Mouse (Mus musculus): Measurements from ENCODE around the gene Asb18. TPM values are rescaled to one million over a fixed set of nuclear protein-coding genes. Genes with fewer than 3 reads are reported as not detected.
A peak's percentile ranks its signal among the peaks of the same experiment; 100 is the strongest.

Gene Asb18
- not detected in 2 replicates for polyA plus RNA-seq (2011; ENCODE audit: insufficient read depth, insufficient read length, low read depth, missing spikeins)

- Histone ChIP-seq H3K9me3 (replicated peaks; ENCODE audit: control insufficient read depth, insufficient read depth, low read length, poor library complexity, severe bottlenecking) (no peaks in the 10 kb centered on the region), H3K4me3 (ENCODE audit: low read depth, low read length) (no peak within 1 kb of the TSS), H3K4me1 (ENCODE audit: control insufficient read depth, insufficient read depth, low read length) (no peaks in the 10 kb centered on the region), H3K27me3 (ENCODE audit: control insufficient read depth, insufficient read depth, low read length, poor library complexity, severe bottlenecking) (no peaks in the 10 kb centered on the region), H3K36me3 (ENCODE audit: control insufficient read depth, insufficient read depth, low read length, poor library complexity, severe bottlenecking) (no peaks in the 10 kb centered on the region), H3K9ac (ENCODE audit: low read depth, poor library complexity, severe bottlenecking) (no peak within 1 kb of the TSS), H3K27ac (ENCODE audit: insufficient read depth, low read length) (no peak within 1 kb of the TSS)
- TF ChIP-seq CTCF (IDR thresholded peaks at IDR 0.05; ENCODE audit: low read depth, low read length): no peak
- no peak for TF ChIP-seq EP300 (IDR thresholded peaks at IDR 0.05; ENCODE audit: insufficient read depth, low read depth, low read length)
- no peak for TF ChIP-seq POLR2A (IDR thresholded peaks at IDR 0.05; ENCODE audit: insufficient read depth, low read length)
Observed at GRCm38 (mm10) chr1:90014446-90014845, at the start of gene Asb18. Gene Asb18, minus strand, starts transcription at chr1:90014666.

GRCm38 (mm10) chr1:90060599-90060998 lies 46.1 kb upstream of the Asb18 start:
- H3K4me1 ChIP-seq (ENCODE audit: control insufficient read depth, insufficient read depth, low read length): no peaks in the 10 kb centered on the region
- H3K9ac ChIP-seq (ENCODE audit: low read depth, poor library complexity, severe bottlenecking): no peak overlapping the region
- no peaks in the 10 kb centered on the region for H3K27me3 ChIP-seq (ENCODE audit: control insufficient read depth, insufficient read depth, low read length, poor library complexity, severe bottlenecking)
- H3K4me3 ChIP-seq (ENCODE audit: low read depth, low read length): no peak overlapping the region
- H3K9me3 ChIP-seq (replicated peaks; ENCODE audit: control insufficient read depth, insufficient read depth, low read length, poor library complexity, severe bottlenecking): peaks cover 5% of the 10 kb centered on the region
- TF ChIP-seq POLR2A (IDR thresholded peaks at IDR 0.05; ENCODE audit: insufficient read depth, low read length): no peak
- peak; percentile 12 for TF ChIP-seq CTCF (IDR thresholded peaks at IDR 0.05; ENCODE audit: low read depth, low read length)
- no peaks in the 10 kb centered on the region for H3K36me3 ChIP-seq (ENCODE audit: control insufficient read depth, insufficient read depth, low read length, poor library complexity, severe bottlenecking)
- no peak overlapping the region for H3K27ac ChIP-seq (ENCODE audit: insufficient read depth, low read length)

- no peaks in the 10 kb centered on the region for H3K36me3 ChIP-seq (ENCODE audit: control insufficient read depth, insufficient read depth, low read length, poor library complexity, severe bottlenecking)
- H3K4me1 ChIP-seq (ENCODE audit: control insufficient read depth, insufficient read depth, low read length): no peaks in the 10 kb centered on the region
- TF ChIP-seq CTCF (IDR thresholded peaks at IDR 0.05; ENCODE audit: low read depth, low read length) (no peak), EP300 (IDR thresholded peaks at IDR 0.05; ENCODE audit: insufficient read depth, low read depth, low read length) (peak; percentile 63; the same call in 1 of the 2 replicates)
- no peak overlapping the region for H3K9ac ChIP-seq (ENCODE audit: low read depth, poor library complexity, severe bottlenecking)
- peaks cover 5% of the 10 kb centered on the region for H3K9me3 ChIP-seq (replicated peaks; ENCODE audit: control insufficient read depth, insufficient read depth, low read length, poor library complexity, severe bottlenecking)
- no peak overlapping the region for H3K4me3 ChIP-seq (ENCODE audit: low read depth, low read length)
- H3K27ac ChIP-seq (ENCODE audit: insufficient read depth, low read length): peak overlapping the region; percentile 47; the same call in 1 of the 2 replicates
- H3K27me3 ChIP-seq (ENCODE audit: control insufficient read depth, insufficient read depth, low read length, poor library complexity, severe bottlenecking): no peaks in the 10 kb centered on the region
Observed at GRCm38 (mm10) chr1:90060054-90060453, 45.6 kb upstream of the Asb18 start.

- Histone ChIP-seq H3K4me1 (ENCODE audit: control insufficient read depth, insufficient read depth, low read length) (no peaks in the 10 kb centered on the region), H3K4me3 (ENCODE audit: low read depth, low read length) (no peak overlapping the region), H3K9me3 (replicated peaks; ENCODE audit: control insufficient read depth, insufficient read depth, low read length, poor library complexity, severe bottlenecking) (peaks cover 5% of the 10 kb centered on the region), H3K27me3 (ENCODE audit: control insufficient read depth, insufficient read depth, low read length, poor library complexity, severe bottlenecking) (no peaks in the 10 kb centered on the region), H3K27ac (ENCODE audit: insufficient read depth, low read length) (no peak overlapping the region), H3K9ac (ENCODE audit: low read depth, poor library complexity, severe bottlenecking) (no peak overlapping the region), H3K36me3 (ENCODE audit: control insufficient read depth, insufficient read depth, low read length, poor library complexity, severe bottlenecking) (no peaks in the 10 kb centered on the region)
- TF ChIP-seq EP300 (IDR thresholded peaks at IDR 0.05; ENCODE audit: insufficient read depth, low read depth, low read length): no peak
- TF ChIP-seq CTCF (IDR thresholded peaks at IDR 0.05; ENCODE audit: low read depth, low read length): no peak
- TF ChIP-seq POLR2A (IDR thresholded peaks at IDR 0.05; ENCODE audit: insufficient read depth, low read length): no peak
Observed at GRCm38 (mm10) chr1:90054991-90055390, 40.5 kb upstream of the Asb18 start.

GRCm38 (mm10) chr1:90051347-90051746 lies 36.9 kb upstream of the Asb18 start:
- Histone ChIP-seq H3K27me3 (ENCODE audit: control insufficient read depth, insufficient read depth, low read length, poor library complexity, severe bottlenecking) (no peaks in the 10 kb centered on the region), H3K9me3 (replicated peaks; ENCODE audit: control insufficient read depth, insufficient read depth, low read length, poor library complexity, severe bottlenecking) (no peaks in the 10 kb centered on the region), H3K4me3 (ENCODE audit: low read depth, low read length) (no peak overlapping the region), H3K36me3 (ENCODE audit: control insufficient read depth, insufficient read depth, low read length, poor library complexity, severe bottlenecking) (no peaks in the 10 kb centered on the region), H3K9ac (ENCODE audit: low read depth, poor library complexity, severe bottlenecking) (no peak overlapping the region), H3K4me1 (ENCODE audit: control insufficient read depth, insufficient read depth, low read length) (no peaks in the 10 kb centered on the region), H3K27ac (ENCODE audit: insufficient read depth, low read length) (no peak overlapping the region)
- no peak for TF ChIP-seq CTCF (IDR thresholded peaks at IDR 0.05; ENCODE audit: low read depth, low read length)
- no peak for TF ChIP-seq EP300 (IDR thresholded peaks at IDR 0.05; ENCODE audit: insufficient read depth, low read depth, low read length)
- no peak for TF ChIP-seq POLR2A (IDR thresholded peaks at IDR 0.05; ENCODE audit: insufficient read depth, low read length)

- Histone ChIP-seq H3K27ac (ENCODE audit: insufficient read depth, low read length) (no peak overlapping the region), H3K9me3 (replicated peaks; ENCODE audit: control insufficient read depth, insufficient read depth, low read length, poor library complexity, severe bottlenecking) (peaks cover 6% of the 10 kb centered on the region), H3K27me3 (ENCODE audit: control insufficient read depth, insufficient read depth, low read length, poor library complexity, severe bottlenecking) (no peaks in the 10 kb centered on the region), H3K9ac (ENCODE audit: low read depth, poor library complexity, severe bottlenecking) (no peak overlapping the region), H3K36me3 (ENCODE audit: control insufficient read depth, insufficient read depth, low read length, poor library complexity, severe bottlenecking) (no peaks in the 10 kb centered on the region), H3K4me1 (ENCODE audit: control insufficient read depth, insufficient read depth, low read length) (no peaks in the 10 kb centered on the region), H3K4me3 (ENCODE audit: low read depth, low read length) (no peak overlapping the region)
- TF ChIP-seq POLR2A (IDR thresholded peaks at IDR 0.05; ENCODE audit: insufficient read depth, low read length): no peak
- TF ChIP-seq EP300 (IDR thresholded peaks at IDR 0.05; ENCODE audit: insufficient read depth, low read depth, low read length): no peak
- TF ChIP-seq CTCF (IDR thresholded peaks at IDR 0.05; ENCODE audit: low read depth, low read length): no peak
Observed at GRCm38 (mm10) chr1:90050046-90050739, 35.7 kb upstream of the Asb18 start.
